Mouse (Mus musculus): ENCODE measurements around the gene Camta1. TPM values are rescaled to one million over a fixed set of nuclear protein-coding genes. Genes with fewer than 3 reads are reported as not detected.

Camta1 gene
- polyA plus RNA-seq (2015; fragmentation: Nextera tagmentation; extraction: Ambion mirVana), result 63.6 and 81.8 TPM in 2 replicates

DNA sequence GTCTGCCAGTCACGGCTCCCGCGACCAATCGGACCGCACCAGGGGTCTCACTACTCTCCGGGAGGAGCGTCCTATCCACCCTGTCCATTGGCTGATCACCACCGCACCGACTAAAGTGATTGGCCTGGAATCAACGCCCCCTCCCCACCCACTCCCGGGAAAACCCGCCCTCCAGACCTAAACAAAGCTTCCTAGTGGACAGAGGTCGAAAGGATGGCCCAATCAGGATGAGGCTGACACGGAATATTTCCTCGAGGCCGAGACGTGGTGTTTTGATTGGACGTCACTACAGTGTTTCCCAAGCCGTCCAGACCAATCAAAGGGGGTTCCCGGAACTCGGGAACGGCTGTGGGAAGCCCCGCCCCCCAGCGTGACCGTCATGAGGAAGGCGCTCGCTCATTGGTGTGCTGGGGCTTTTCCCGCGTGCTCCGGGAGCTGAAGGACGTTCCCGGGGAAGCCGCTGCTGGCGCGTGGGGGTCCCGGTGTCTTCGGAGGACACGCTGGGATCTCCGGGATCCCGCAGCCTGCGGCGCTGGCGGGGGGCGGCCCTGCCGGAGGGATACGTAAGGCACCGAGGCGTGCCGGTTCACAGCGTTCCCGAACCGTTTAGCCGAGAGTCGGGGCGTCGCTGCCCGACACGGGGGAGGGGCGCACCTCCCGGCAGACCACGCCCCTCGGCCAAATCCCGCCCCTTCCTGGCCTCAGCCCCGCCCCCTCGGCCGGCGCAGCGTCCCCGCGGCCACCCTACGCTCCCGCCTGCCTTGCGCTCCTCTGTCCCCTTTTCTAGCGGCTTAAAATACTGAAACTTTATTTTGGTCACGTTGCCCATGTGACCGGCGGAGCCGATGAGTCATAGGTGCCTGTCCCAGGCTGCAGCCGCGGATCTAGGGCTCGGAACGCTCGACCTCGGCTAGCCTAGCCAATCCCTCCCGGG, at the start of gene Camta1:
Camta1 (minus strand) TSS at position 71 of the 934 bp plus-strand sequence.
- Histone ChIP-seq H3K27me3 (ENCODE audit: control insufficient read depth, insufficient read depth, low read length) (no peaks in the 10 kb centered on the region), H3K4me3 (replicated peaks; ENCODE audit: low read length) (peak within 1 kb of the TSS; percentile 77), H3K4me2 (ENCODE audit: low read depth, low read length) (peak within 1 kb of the TSS; percentile 96), H3K36me3 (ENCODE audit: control insufficient read depth, insufficient read depth, low read length) (no peaks in the 10 kb centered on the region), H3K27ac (ENCODE audit: low read length) (peak within 1 kb of the TSS; percentile 92), H3K4me1 (ENCODE audit: control insufficient read depth, insufficient read depth, low read length) (peaks cover 11% of the 10 kb centered on the region; the same call in 1 of the 2 replicates), H3K9ac (ENCODE audit: low read length) (peak within 1 kb of the TSS; percentile 87), H3K9me3 (replicated peaks; ENCODE audit: control insufficient read depth, low read length) (no peaks in the 10 kb centered on the region)
- peak; percentile 96 for ATAC-seq (ENCODE audit: insufficient read depth, low FRiP score)
- whole genome bisulfite sequencing, result under 1% methylated on average over 85 of the region's 85 CpGs

- Histone ChIP-seq H3K4me3 (replicated peaks; ENCODE audit: low read length) (no peak overlapping the region), H3K9me3 (replicated peaks; ENCODE audit: control insufficient read depth, low read length) (no peaks in the 10 kb centered on the region), H3K4me1 (ENCODE audit: control insufficient read depth, insufficient read depth, low read length) (no peaks in the 10 kb centered on the region), H3K27ac (ENCODE audit: low read length) (no peak overlapping the region), H3K4me2 (ENCODE audit: low read depth, low read length) (no peak overlapping the region), H3K27me3 (ENCODE audit: control insufficient read depth, insufficient read depth, low read length) (peaks cover 3% of the 10 kb centered on the region; the same call in 1 of the 2 replicates), H3K36me3 (ENCODE audit: control insufficient read depth, insufficient read depth, low read length) (no peaks in the 10 kb centered on the region), H3K9ac (ENCODE audit: low read length) (no peak overlapping the region)
- no peak for ATAC-seq (ENCODE audit: insufficient read depth, low FRiP score)
- WGBS, result 70% methylated on average over 8 of the region's 8 CpGs
Observed at GRCm38 (mm10) chr4:151908809-151909208, 47.1 kb upstream of the Camta1 start.

DNA sequence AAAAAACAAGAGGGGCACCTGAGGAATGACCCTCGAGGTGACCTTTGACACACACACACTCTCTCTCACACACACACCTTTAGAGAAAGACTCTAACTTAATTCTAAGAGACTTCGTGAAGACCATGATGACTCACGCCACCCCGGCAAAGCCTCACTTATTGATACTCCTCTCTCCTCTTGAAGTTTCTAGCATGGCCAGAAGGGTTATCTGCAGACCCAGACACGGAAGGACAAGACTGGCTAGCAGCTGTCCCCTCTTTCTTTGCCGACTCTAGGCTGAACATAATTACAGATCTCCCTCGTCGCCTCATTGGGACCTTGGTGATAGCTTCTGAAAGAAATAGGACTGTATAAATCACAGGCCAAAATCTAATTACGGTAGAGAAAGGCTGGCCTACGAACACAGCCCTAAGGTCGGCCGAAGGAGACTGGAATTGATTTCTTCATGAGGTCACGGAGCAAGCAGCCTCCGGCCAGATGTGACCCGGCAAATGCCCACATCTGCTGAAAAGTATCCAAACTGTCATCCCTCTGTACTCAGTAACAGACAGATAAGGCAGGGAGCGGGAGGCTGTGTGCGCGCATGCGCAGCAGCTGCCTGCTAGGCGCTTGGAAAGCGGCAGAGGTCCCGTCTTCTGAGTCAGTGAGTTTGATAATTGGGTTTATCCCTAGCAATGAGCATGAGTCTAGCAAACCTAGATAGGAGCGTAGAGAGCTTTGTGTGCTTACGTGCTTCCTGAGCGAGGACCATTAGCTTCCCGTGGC, 46.1 kb upstream of the Camta1 start:
- Histone ChIP-seq H3K36me3 (ENCODE audit: control insufficient read depth, insufficient read depth, low read length) (no peaks in the 10 kb centered on the region), H3K9me3 (replicated peaks; ENCODE audit: control insufficient read depth, low read length) (no peaks in the 10 kb centered on the region), H3K27ac (ENCODE audit: low read length) (no peak overlapping the region), H3K4me3 (replicated peaks; ENCODE audit: low read length) (no peak overlapping the region), H3K27me3 (ENCODE audit: control insufficient read depth, insufficient read depth, low read length) (peaks cover 3% of the 10 kb centered on the region; the same call in 1 of the 2 replicates), H3K9ac (ENCODE audit: low read length) (no peak overlapping the region), H3K4me1 (ENCODE audit: control insufficient read depth, insufficient read depth, low read length) (peaks cover 3% of the 10 kb centered on the region), H3K4me2 (ENCODE audit: low read depth, low read length) (no peak overlapping the region)
- ATAC-seq (ENCODE audit: insufficient read depth, low FRiP score), result no peak
- 63% methylated on average over 26 of the region's 26 CpGs for WGBS

DNA sequence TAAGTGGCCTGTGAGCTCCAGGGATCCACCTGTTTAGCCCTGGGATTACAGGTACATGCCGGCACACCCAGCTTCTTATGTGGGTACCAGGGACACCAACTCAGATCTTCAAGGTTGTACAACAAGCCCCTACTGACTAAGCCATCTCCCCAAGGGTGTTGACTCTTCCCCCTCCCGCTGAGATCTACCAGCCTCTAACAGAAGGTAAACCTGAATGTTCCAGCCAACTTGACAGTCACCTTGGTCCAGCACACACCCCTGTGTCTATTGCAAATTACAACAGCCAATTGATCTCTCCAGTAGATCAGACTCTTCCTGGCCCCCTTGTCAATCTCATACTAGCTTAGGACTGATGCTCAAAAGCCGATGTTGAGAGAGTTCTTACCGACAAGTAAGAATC, 43.9 kb upstream of the Camta1 start:
- no peaks in the 10 kb centered on the region for H3K9me3 ChIP-seq (replicated peaks; ENCODE audit: control insufficient read depth, low read length)
- WGBS, result 73% methylated on average over 4 of the region's 4 CpGs
- H3K4me3 ChIP-seq (replicated peaks; ENCODE audit: low read length), result no peak overlapping the region
- no peak overlapping the region for H3K9ac ChIP-seq (ENCODE audit: low read length)
- no peak overlapping the region for H3K4me2 ChIP-seq (ENCODE audit: low read depth, low read length)
- no peak overlapping the region for H3K27ac ChIP-seq (ENCODE audit: low read length)
- peaks cover 3% of the 10 kb centered on the region; the same call in 1 of the 2 replicates for H3K27me3 ChIP-seq (ENCODE audit: control insufficient read depth, insufficient read depth, low read length)
- no peaks in the 10 kb centered on the region for H3K36me3 ChIP-seq (ENCODE audit: control insufficient read depth, insufficient read depth, low read length)
- H3K4me1 ChIP-seq (ENCODE audit: control insufficient read depth, insufficient read depth, low read length), result peaks cover 5% of the 10 kb centered on the region
- ATAC-seq (ENCODE audit: insufficient read depth, low FRiP score), result no peak

GRCm38 (mm10) chr4:151904098-151904497, 42.4 kb upstream of the Camta1 start:
- Histone ChIP-seq H3K27ac (ENCODE audit: low read length) (no peak overlapping the region), H3K9me3 (replicated peaks; ENCODE audit: control insufficient read depth, low read length) (0 out of 2 replicates have a peak, but pooled peaks cover 4% of the 10 kb centered on the region), H3K27me3 (ENCODE audit: control insufficient read depth, insufficient read depth, low read length) (peaks cover 3% of the 10 kb centered on the region; the same call in 1 of the 2 replicates), H3K9ac (ENCODE audit: low read length) (no peak overlapping the region), H3K4me2 (ENCODE audit: low read depth, low read length) (no peak overlapping the region), H3K4me3 (replicated peaks; ENCODE audit: low read length) (no peak overlapping the region), H3K4me1 (ENCODE audit: control insufficient read depth, insufficient read depth, low read length) (peaks cover 5% of the 10 kb centered on the region), H3K36me3 (ENCODE audit: control insufficient read depth, insufficient read depth, low read length) (no peaks in the 10 kb centered on the region)
- no peak for ATAC-seq (ENCODE audit: insufficient read depth, low FRiP score)
- WGBS, result 40% methylated on average over 11 of the region's 11 CpGs

GRCm38 (mm10) chr4:151902689-151903241, 41.1 kb upstream of the Camta1 start:
- Histone ChIP-seq H3K4me1 (ENCODE audit: control insufficient read depth, insufficient read depth, low read length) (peaks cover 5% of the 10 kb centered on the region), H3K27ac (ENCODE audit: low read length) (no peak overlapping the region), H3K9me3 (replicated peaks; ENCODE audit: control insufficient read depth, low read length) (0 out of 2 replicates have a peak, but pooled peaks cover 4% of the 10 kb centered on the region), H3K4me2 (ENCODE audit: low read depth, low read length) (no peak overlapping the region), H3K27me3 (ENCODE audit: control insufficient read depth, insufficient read depth, low read length) (peaks cover 3% of the 10 kb centered on the region; the same call in 1 of the 2 replicates), H3K36me3 (ENCODE audit: control insufficient read depth, insufficient read depth, low read length) (no peaks in the 10 kb centered on the region), H3K4me3 (replicated peaks; ENCODE audit: low read length) (no peak overlapping the region), H3K9ac (ENCODE audit: low read length) (no peak overlapping the region)
- 42% methylated on average over 14 of the region's 14 CpGs for WGBS
- no peak for ATAC-seq (ENCODE audit: insufficient read depth, low FRiP score)

GRCm38 (mm10) chr4:151902046-151902688, 40.5 kb upstream of the Camta1 start:
- Histone ChIP-seq H3K4me1 (ENCODE audit: control insufficient read depth, insufficient read depth, low read length) (peaks cover 5% of the 10 kb centered on the region), H3K4me2 (ENCODE audit: low read depth, low read length) (no peak overlapping the region), H3K9me3 (replicated peaks; ENCODE audit: control insufficient read depth, low read length) (0 out of 2 replicates have a peak, but pooled peaks cover 4% of the 10 kb centered on the region), H3K27ac (ENCODE audit: low read length) (no peak overlapping the region), H3K4me3 (replicated peaks; ENCODE audit: low read length) (no peak overlapping the region), H3K27me3 (ENCODE audit: control insufficient read depth, insufficient read depth, low read length) (peaks cover 1% of the 10 kb centered on the region; the same call in 1 of the 2 replicates), H3K36me3 (ENCODE audit: control insufficient read depth, insufficient read depth, low read length) (no peaks in the 10 kb centered on the region), H3K9ac (ENCODE audit: low read length) (no peak overlapping the region)
- 76% methylated on average over 17 of the region's 17 CpGs for WGBS
- no peak for ATAC-seq (ENCODE audit: insufficient read depth, low FRiP score)

DNA sequence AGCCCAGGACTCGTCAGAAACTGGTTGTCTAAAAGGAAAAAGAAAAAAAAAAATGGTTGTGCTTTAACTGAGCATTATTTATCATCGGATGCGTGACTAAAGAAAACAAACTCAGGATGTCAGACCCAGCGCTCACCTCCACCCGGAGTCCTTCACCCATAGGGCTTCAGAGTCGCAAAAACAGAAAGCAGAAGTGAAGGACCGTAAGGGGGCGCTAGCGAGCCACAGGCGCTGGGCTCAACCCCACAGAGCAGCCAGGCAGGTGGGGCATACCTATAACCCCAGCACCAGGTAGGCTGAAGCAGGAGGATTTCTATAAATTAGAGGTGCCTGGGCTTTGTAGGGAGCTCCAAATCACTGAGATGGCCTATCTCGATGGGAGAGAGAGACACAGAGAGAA, 39.7 kb upstream of the Camta1 start:
- H3K4me1 ChIP-seq (ENCODE audit: control insufficient read depth, insufficient read depth, low read length), result peaks cover 5% of the 10 kb centered on the region
- no peak overlapping the region for H3K4me3 ChIP-seq (replicated peaks; ENCODE audit: low read length)
- no peaks in the 10 kb centered on the region for H3K27me3 ChIP-seq (ENCODE audit: control insufficient read depth, insufficient read depth, low read length)
- no peak overlapping the region for H3K9ac ChIP-seq (ENCODE audit: low read length)
- no peak for ATAC-seq (ENCODE audit: insufficient read depth, low FRiP score)
- 50% methylated on average over 11 of the region's 11 CpGs for WGBS
- H3K27ac ChIP-seq (ENCODE audit: low read length), result no peak overlapping the region
- no peak overlapping the region for H3K4me2 ChIP-seq (ENCODE audit: low read depth, low read length)
- no peaks in the 10 kb centered on the region for H3K36me3 ChIP-seq (ENCODE audit: control insufficient read depth, insufficient read depth, low read length)
- 0 out of 2 replicates have a peak, but pooled peaks cover 4% of the 10 kb centered on the region for H3K9me3 ChIP-seq (replicated peaks; ENCODE audit: control insufficient read depth, low read length)
